Mouse (Mus musculus): Measurements from ENCODE around the gene Pga5. TPM values are rescaled to one million over a fixed set of nuclear protein-coding genes. Genes with fewer than 3 reads are reported as not detected.

The Pga5 gene
- polyA plus RNA-seq, 1 experiment from 2014 or later: 0.07 TPM

DNA sequence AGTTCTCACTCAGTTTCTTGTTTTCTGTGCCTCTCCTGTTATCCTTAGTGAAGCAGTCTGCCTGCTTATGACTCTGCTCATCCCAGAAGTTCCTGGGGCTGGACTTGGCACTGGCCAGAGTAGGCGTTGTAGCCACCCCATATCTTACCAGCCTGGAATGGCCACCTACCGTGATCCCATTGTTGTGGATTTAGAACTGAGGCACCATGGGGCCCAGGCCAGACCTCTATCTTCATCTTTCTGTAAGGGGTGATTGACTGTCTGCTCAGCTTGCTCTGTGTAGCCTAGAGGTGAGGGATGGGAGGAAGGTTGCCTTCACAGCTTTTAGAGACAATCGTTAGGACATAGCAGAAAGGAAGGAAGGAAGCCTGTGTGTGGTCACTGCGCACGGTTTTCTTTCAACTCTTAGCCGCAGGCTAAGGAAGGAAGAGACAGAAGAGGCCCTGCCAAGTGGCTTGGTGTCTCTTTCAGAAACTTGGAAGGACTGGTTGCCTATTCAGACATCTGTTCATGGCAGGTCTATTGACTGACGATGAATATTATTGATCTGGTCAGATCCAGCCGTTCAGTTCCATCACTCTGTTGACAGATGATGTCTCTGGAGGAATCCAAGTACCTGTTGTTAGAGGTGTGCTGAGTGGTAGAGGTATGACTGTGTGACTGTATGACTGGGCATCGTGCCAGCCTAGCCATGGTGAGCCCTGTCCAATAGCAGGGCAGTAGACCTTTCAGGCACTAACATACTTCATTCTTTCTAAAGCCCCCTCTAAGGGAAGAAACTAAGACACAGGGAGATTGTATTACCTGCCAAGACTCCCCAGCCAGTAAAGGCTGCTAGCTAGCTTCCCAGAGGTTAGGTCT lies 20.5 kb upstream of the Pga5 start:
- Histone ChIP-seq H3K9me3 (ENCODE audit: low read length) (no peaks in the 10 kb centered on the region), H3K36me3 (replicated peaks; ENCODE audit: insufficient read depth, low read length) (0 out of 2 replicates have a peak, but pooled peaks cover 2% of the 10 kb centered on the region), H3K4me2 (ENCODE audit: low read depth, low read length) (peak overlapping the region; percentile 49), H3K27me3 (ENCODE audit: insufficient read depth, low read length) (no peaks in the 10 kb centered on the region), H3K4me3 (ENCODE audit: low read depth, low read length) (peak overlapping the region; percentile 2; the same call in 1 of the 2 replicates), H3K27ac (ENCODE audit: low read depth) (peak overlapping the region; percentile 80), H3K9ac (replicated peaks) (peak overlapping the region; percentile 58), H3K4me1 (ENCODE audit: insufficient read depth) (peaks cover 84% of the 10 kb centered on the region)
- WGBS (ENCODE audit: insufficient replicate concordance): 34% methylated on average over 9 of the region's 9 CpGs
- TF ChIP-seq EP300 (IDR thresholded peaks at IDR 0.05; ENCODE audit: low read depth) (no peak), CTCF (IDR thresholded peaks at IDR 0.05; ENCODE audit: low read depth) (no peak)
- DNase-seq: peak; percentile 57
- peak; percentile 50 for ATAC-seq

GRCm38 (mm10) chr19:10695801-10696200 lies 17.9 kb upstream of the Pga5 start:
- H3K9ac ChIP-seq (replicated peaks): no peak overlapping the region; the same call in 1 of the 2 replicates
- H3K4me1 ChIP-seq (ENCODE audit: insufficient read depth): peaks cover 77% of the 10 kb centered on the region
- H3K4me3 ChIP-seq (ENCODE audit: low read depth, low read length): no peak overlapping the region
- DNase-seq: no peak
- peak overlapping the region; percentile 31; the same call in 1 of the 2 replicates for H3K27ac ChIP-seq (ENCODE audit: low read depth)
- H3K36me3 ChIP-seq (replicated peaks; ENCODE audit: insufficient read depth, low read length): no peaks in the 10 kb centered on the region
- no peak overlapping the region for H3K4me2 ChIP-seq (ENCODE audit: low read depth, low read length)
- no peaks in the 10 kb centered on the region for H3K27me3 ChIP-seq (ENCODE audit: insufficient read depth, low read length)
- WGBS (ENCODE audit: insufficient replicate concordance): 64% methylated on average over 7 of the region's 7 CpGs
- no peak for TF ChIP-seq CTCF (IDR thresholded peaks at IDR 0.05; ENCODE audit: low read depth)
- H3K9me3 ChIP-seq (ENCODE audit: low read length): no peaks in the 10 kb centered on the region
- ATAC-seq: no peak

DNA sequence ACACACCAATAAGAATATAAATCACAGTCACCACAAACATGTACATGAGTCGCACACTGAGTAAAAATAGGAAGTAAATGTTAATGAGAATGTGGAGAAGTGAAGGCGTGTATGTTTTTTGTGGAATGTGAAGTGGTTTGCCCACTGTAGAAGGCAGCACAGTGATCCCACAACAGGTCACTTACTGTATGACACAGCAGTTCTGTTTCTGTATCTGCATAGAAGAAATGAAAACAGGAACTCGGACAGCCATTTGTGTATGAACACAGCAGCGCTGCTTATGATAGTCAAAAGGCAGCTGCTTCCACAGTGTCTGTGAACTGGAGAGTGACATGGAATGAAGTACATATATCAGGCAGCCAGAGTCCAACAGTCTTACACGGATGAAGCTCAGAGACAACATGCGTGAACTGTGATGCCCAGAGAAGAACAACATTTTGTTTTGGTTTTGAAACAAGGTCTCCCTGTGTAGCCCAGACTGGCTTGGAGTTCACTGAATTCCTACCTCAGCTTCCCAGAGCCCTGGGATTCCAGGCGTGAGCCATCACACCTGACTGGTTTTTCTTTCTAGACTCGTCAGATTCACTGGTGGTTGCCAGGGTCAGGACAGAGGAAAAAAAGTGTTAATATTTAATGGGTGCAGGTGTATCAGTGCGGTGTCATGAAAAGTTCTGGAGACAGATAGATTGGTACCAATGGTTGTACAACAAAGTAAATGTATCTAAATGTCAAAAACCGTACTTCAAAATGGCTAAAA lies 16.2 kb upstream of the Pga5 start:
- H3K9me3 ChIP-seq (ENCODE audit: low read length): no peaks in the 10 kb centered on the region
- TF ChIP-seq CTCF (IDR thresholded peaks at IDR 0.05; ENCODE audit: low read depth) (no peak), EP300 (IDR thresholded peaks at IDR 0.05; ENCODE audit: low read depth) (no peak)
- WGBS (ENCODE audit: insufficient replicate concordance): 60% methylated on average over 10 of the region's 10 CpGs
- H3K36me3 ChIP-seq (replicated peaks; ENCODE audit: insufficient read depth, low read length): no peaks in the 10 kb centered on the region
- ATAC-seq: no peak
- H3K9ac ChIP-seq (replicated peaks): no peak overlapping the region
- no peaks in the 10 kb centered on the region for H3K27me3 ChIP-seq (ENCODE audit: insufficient read depth, low read length)
- H3K27ac ChIP-seq (ENCODE audit: low read depth): peak overlapping the region; percentile 81
- no peak for DNase-seq
- peaks cover 78% of the 10 kb centered on the region for H3K4me1 ChIP-seq (ENCODE audit: insufficient read depth)
- H3K4me3 ChIP-seq (ENCODE audit: low read depth, low read length): no peak overlapping the region
- H3K4me2 ChIP-seq (ENCODE audit: low read depth, low read length): no peak overlapping the region

DNA sequence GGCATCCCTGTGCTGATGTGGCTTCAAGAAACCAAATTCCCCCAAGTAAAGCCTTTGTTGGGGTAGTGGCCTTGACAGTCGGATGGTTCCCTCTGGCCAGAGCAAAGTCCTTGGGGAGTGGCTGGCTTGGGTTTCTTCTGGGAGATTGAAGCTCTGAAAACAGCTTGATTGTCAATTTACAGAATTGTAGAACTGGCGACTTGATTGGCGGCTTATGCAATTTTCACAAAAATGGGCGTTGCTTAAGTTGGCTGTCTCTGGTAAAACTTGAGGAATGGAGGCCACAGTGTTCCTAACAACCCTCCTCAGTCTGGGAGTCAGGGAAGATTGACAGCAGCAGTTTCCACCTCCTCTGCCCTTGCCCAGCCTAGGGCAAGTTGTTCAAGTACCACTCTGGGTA lies 14.5 kb upstream of the Pga5 start:
- no peaks in the 10 kb centered on the region for H3K27me3 ChIP-seq (ENCODE audit: insufficient read depth, low read length)
- DNase-seq: no peak
- TF ChIP-seq EP300 (IDR thresholded peaks at IDR 0.05; ENCODE audit: low read depth): no peak
- TF ChIP-seq CTCF (IDR thresholded peaks at IDR 0.05; ENCODE audit: low read depth): no peak

GRCm38 (mm10) chr19:10691660-10692059 lies 13.8 kb upstream of the Pga5 start:
- no peak for DNase-seq
- peak overlapping the region; percentile 35; the same call in 1 of the 2 replicates for H3K9ac ChIP-seq (replicated peaks)
- H3K4me1 ChIP-seq (ENCODE audit: insufficient read depth): peaks cover 63% of the 10 kb centered on the region
- no peaks in the 10 kb centered on the region for H3K27me3 ChIP-seq (ENCODE audit: insufficient read depth, low read length)
- no peaks in the 10 kb centered on the region for H3K36me3 ChIP-seq (replicated peaks; ENCODE audit: insufficient read depth, low read length)
- 45% methylated on average over 3 of the region's 3 CpGs for WGBS (ENCODE audit: insufficient replicate concordance)
- peak overlapping the region; percentile 97 for H3K27ac ChIP-seq (ENCODE audit: low read depth)
- no peak for ATAC-seq
- H3K4me2 ChIP-seq (ENCODE audit: low read depth, low read length): peak overlapping the region; percentile 30
- no peaks in the 10 kb centered on the region for H3K9me3 ChIP-seq (ENCODE audit: low read length)
- TF ChIP-seq EP300 (IDR thresholded peaks at IDR 0.05; ENCODE audit: low read depth) (no peak), CTCF (IDR thresholded peaks at IDR 0.05; ENCODE audit: low read depth) (no peak)
- H3K4me3 ChIP-seq (ENCODE audit: low read depth, low read length): 0 out of 2 replicates have a peak overlapping the region, but pooled peaks have one; percentile 3

More for the DNA sequence above, 14.5 kb upstream of the Pga5 start:
- ATAC-seq: no peak
- Histone ChIP-seq H3K9me3 (ENCODE audit: low read length) (no peaks in the 10 kb centered on the region), H3K4me2 (ENCODE audit: low read depth, low read length) (no peak overlapping the region), H3K4me1 (ENCODE audit: insufficient read depth) (peaks cover 68% of the 10 kb centered on the region), H3K4me3 (ENCODE audit: low read depth, low read length) (no peak overlapping the region), H3K9ac (replicated peaks) (no peak overlapping the region), H3K27ac (ENCODE audit: low read depth) (no peak overlapping the region), H3K36me3 (replicated peaks; ENCODE audit: insufficient read depth, low read length) (no peaks in the 10 kb centered on the region)
- 73% methylated on average over 4 of the region's 4 CpGs for WGBS (ENCODE audit: insufficient replicate concordance)

DNA sequence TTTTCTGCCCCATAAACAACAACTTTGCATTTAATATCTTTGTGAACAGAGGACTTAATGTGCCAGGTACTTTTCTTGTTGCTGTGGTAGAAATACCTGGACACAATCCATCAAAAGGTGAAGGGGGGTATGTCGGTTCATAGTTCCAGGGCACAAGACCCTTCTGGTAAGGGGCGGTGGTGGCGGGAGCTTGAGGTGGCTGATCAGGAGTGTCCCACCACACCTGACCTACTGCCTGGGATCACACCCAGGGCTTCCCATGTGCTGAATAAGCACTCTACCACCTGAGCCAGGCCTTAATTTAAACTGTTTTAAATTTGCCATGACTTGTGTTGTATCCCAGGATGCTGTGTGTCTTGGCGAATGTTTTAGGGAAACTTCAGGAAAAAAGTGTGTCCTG lies 13.2 kb upstream of the Pga5 start:
- Histone ChIP-seq H3K9me3 (ENCODE audit: low read length) (no peaks in the 10 kb centered on the region), H3K4me1 (ENCODE audit: insufficient read depth) (peaks cover 61% of the 10 kb centered on the region), H3K36me3 (replicated peaks; ENCODE audit: insufficient read depth, low read length) (no peaks in the 10 kb centered on the region), H3K4me3 (ENCODE audit: low read depth, low read length) (no peak overlapping the region), H3K27ac (ENCODE audit: low read depth) (peak overlapping the region; percentile 97), H3K9ac (replicated peaks) (peak overlapping the region; percentile 45), H3K27me3 (ENCODE audit: insufficient read depth, low read length) (no peaks in the 10 kb centered on the region), H3K4me2 (ENCODE audit: low read depth, low read length) (peak overlapping the region; percentile 78; the same call in 1 of the 2 replicates)
- WGBS (ENCODE audit: insufficient replicate concordance): 89% methylated on average over 4 of the region's 4 CpGs
- TF ChIP-seq CTCF (IDR thresholded peaks at IDR 0.05; ENCODE audit: low read depth) (no peak), EP300 (IDR thresholded peaks at IDR 0.05; ENCODE audit: low read depth) (no peak)
- ATAC-seq: no peak
- no peak for DNase-seq

Measured in liver, postnatal 0 days (tissue).